Mouse (Mus musculus): Measurements from ENCODE around the gene Htra1. TPM values are rescaled to one million over a fixed set of nuclear protein-coding genes. Genes with fewer than 3 reads are reported as not detected.

Htra1 gene
- polyA plus RNA-seq, 1 experiment from 2014 or later = 8.3 TPM

Small RNA genes lying within 50 kb of the gene (microRNA-seq; reads per million reads assigned to microRNA genes)
- not detected for gene Mir7061 (ENCODE audit: borderline number of aligned reads)

Other genes with a start within 250 kb of the Htra1 start
- not detected in 2 replicates for gene Btbd16, start 162.0 kb upstream of the Htra1 start, polyA plus RNA-seq (2014; fragmentation: Nextera tagmentation; extraction: Ambion mirVana)
- 30.5 and 32.7 TPM in 2 replicates for gene Plekha1, start 70.4 kb upstream of the Htra1 start, polyA plus RNA-seq (2014; fragmentation: Nextera tagmentation; extraction: Ambion mirVana)
- not detected in 2 replicates for gene Dmbt1, start 95.9 kb downstream of the Htra1 start, polyA plus RNA-seq (2014; fragmentation: Nextera tagmentation; extraction: Ambion mirVana)
- gene 4933402N03Rik, start 210.2 kb downstream of the Htra1 start, polyA plus RNA-seq (2014; fragmentation: Nextera tagmentation; extraction: Ambion mirVana) = not detected in 2 replicates
- gene 5430419D17Rik, start 238.3 kb downstream of the Htra1 start, polyA plus RNA-seq (2014; fragmentation: Nextera tagmentation; extraction: Ambion mirVana) = not detected in 2 replicates